Mouse (Mus musculus) CD4-positive naive resting alpha-beta T cell, adult 76 days (primary cell): ENCODE results near the gene Msantd3. TPM values are rescaled to one million over a fixed set of nuclear protein-coding genes. Genes with fewer than 3 reads are reported as not detected.

Experiments used
- total RNA-seq: library from RNA; stranded (reverse); gene quantifications from one replicate; pipeline ENCODE4 v1.2.4, GENCODE M21; 2023

Msantd3 gene
- total RNA-seq: not detected

GRCm38 (mm10) chr4:48539841-48540575, at the start of gene Msantd3:
Msantd3 (plus strand) TSS chr4:48539935.

GRCm38 (mm10) chr4:48584421-48585240, 44.9 kb downstream of the Msantd3 start, which contains the start of gene Tmeff1:
Tmeff1 (plus strand) TSS chr4:48585174.

Other genes starting within 250 kb of the Msantd3 start
- gene Tex10, start 66.5 kb upstream of the Msantd3 start, total RNA-seq: 87.4 TPM
- not detected for gene Tmeff1, start 45.2 kb downstream of the Msantd3 start, total RNA-seq
- not detected for gene Cavin4, start 123.6 kb downstream of the Msantd3 start, total RNA-seq